Mouse (Mus musculus) liver, embryonic 13.5 days (tissue): ENCODE results near the gene Rnase2a. TPM values are rescaled to one million over a fixed set of nuclear protein-coding genes. Genes with fewer than 3 reads are reported as not detected.
"Not testable (repeated sequence)": the region's sequence is repeated elsewhere in the genome, so short reads cannot be mapped to it uniquely, and the experiment has no call there.

Experiments
- ATAC-seq: fragments of 200-750 bp; cut with Nextera tagmentation; 2 replicates; pipeline ENCODE4 v1.8.0; 2017; ENCODE audit warnings: low read depth, mild to moderate bottlenecking, moderate number of reproducible peaks, moderate library complexity
- DNase-seq: peaks from one replicate; pipeline ENCODE4 v3.0.0; 2022
- H3K27ac ChIP-seq: fragments of 300-500 bp; sonication (generic); 2 replicates; pipeline ENCODE4 v1.5.1; 2015; ENCODE audit warnings: moderate library complexity, mild to moderate bottlenecking, inconsistent platforms
- H3K27me3 ChIP-seq: fragments of 300-500 bp; sonication (generic); 2 replicates; pipeline ENCODE4 v1.6.1; 2015; ENCODE audit warnings: mild to moderate bottlenecking, inconsistent platforms
- H3K36me3 ChIP-seq: fragments of 300-500 bp; sonication (generic); 2 replicates; pipeline ENCODE4 v1.6.1; 2015; ENCODE audit warnings: mild to moderate bottlenecking, inconsistent platforms
- H3K4me1 ChIP-seq: fragments of 300-500 bp; sonication (generic); replicated peaks from 2 replicates; pipeline ENCODE4 v1.6.1; 2015; ENCODE audit warnings: inconsistent platforms
- H3K4me2 ChIP-seq: fragments of 300-500 bp; sonication (generic); 2 replicates; pipeline ENCODE4 v1.6.1; 2015; ENCODE audit warnings: inconsistent platforms, mild to moderate bottlenecking, moderate library complexity
- H3K4me3 ChIP-seq: fragments of 300-500 bp; sonication (generic); replicated peaks from 2 replicates; pipeline ENCODE4 v1.5.1; 2015; ENCODE audit warnings: mild to moderate bottlenecking, inconsistent platforms
- H3K9ac ChIP-seq: fragments of 300-500 bp; sonication (generic); 2 replicates; pipeline ENCODE4 v1.6.1; 2015; ENCODE audit warnings: mild to moderate bottlenecking, inconsistent platforms
- H3K9me3 ChIP-seq: fragments of 300-500 bp; sonication (generic); replicated peaks from 2 replicates; pipeline ENCODE4 v1.6.1; 2016; ENCODE audit warnings: inconsistent platforms
- WGBS: fragments of 180-500 bp; shearing (Covaris S2); methylation state at CpG from one replicate; pipeline ENCODE4 v1.1.7; 2015; ENCODE audit not compliant: insufficient replicate concordance; 5-methylcytosine and 5-hydroxymethylcytosine counted together
- polyA plus RNA-seq: library from polyadenylated mRNA; unstranded; fragments of >200 nt; fragmentation: Nextera tagmentation; extraction: Ambion mirVana; gene quantifications from 2 replicates; pipeline ENCODE4 v1.2.1, GENCODE M21; 2015

Gene Rnase2a
- polyA plus RNA-seq, 1 experiment from 2014 or later = not detected

- H3K4me1 ChIP-seq = no peaks in the 10 kb centered on the region
- no peak overlapping the region for H3K9ac ChIP-seq
- no peak for DNase-seq
- no peak overlapping the region for H3K4me3 ChIP-seq
- no peak overlapping the region for H3K4me2 ChIP-seq
- H3K36me3 ChIP-seq = no peaks in the 10 kb centered on the region
- H3K27ac ChIP-seq = no peak overlapping the region
- no peak for ATAC-seq
- no peaks in the 10 kb centered on the region for H3K9me3 ChIP-seq
- no peaks in the 10 kb centered on the region for H3K27me3 ChIP-seq
These were observed 15.0 kb downstream of the Rnase2a start for GRCm38 (mm10) chr14:51240899-51241298.

GRCm38 (mm10) chr14:51237488-51237887, 18.4 kb downstream of the Rnase2a start:
- not testable (repeated sequence) for H3K9ac ChIP-seq, DNase-seq, H3K36me3 ChIP-seq, H3K4me2 ChIP-seq, H3K4me3 ChIP-seq, H3K9me3 ChIP-seq, H3K27me3 ChIP-seq, H3K4me1 ChIP-seq, ATAC-seq, H3K27ac ChIP-seq
- WGBS = 38% methylated on average over 1 of the region's 1 CpGs

DNA sequence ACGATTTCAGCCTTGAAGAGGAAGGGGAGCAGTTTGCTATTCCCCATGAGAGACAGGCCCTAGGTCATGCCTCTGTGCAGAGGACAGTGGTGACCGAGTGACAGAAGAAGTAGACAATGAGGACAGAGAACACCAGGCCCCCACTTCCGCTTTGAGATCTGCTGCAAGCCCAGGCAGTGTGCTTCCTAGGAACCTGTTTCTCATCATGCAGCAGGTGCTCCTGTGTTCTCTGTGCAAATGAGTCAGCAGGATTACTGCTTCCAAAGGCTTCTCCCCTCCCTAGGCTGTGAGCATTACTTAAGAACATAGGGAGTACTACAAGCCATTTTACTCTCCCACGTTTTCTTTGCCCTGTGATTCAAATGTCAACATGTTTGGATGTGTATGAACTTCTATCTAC, 26.3 kb downstream of the Rnase2a start:
- not testable (repeated sequence) for H3K9ac ChIP-seq, H3K36me3 ChIP-seq, H3K4me3 ChIP-seq, H3K4me1 ChIP-seq, H3K4me2 ChIP-seq, H3K9me3 ChIP-seq, H3K27ac ChIP-seq, ATAC-seq, H3K27me3 ChIP-seq
- 36% methylated on average over 4 of the region's 4 CpGs for WGBS
- DNase-seq = peak; percentile 8

DNA sequence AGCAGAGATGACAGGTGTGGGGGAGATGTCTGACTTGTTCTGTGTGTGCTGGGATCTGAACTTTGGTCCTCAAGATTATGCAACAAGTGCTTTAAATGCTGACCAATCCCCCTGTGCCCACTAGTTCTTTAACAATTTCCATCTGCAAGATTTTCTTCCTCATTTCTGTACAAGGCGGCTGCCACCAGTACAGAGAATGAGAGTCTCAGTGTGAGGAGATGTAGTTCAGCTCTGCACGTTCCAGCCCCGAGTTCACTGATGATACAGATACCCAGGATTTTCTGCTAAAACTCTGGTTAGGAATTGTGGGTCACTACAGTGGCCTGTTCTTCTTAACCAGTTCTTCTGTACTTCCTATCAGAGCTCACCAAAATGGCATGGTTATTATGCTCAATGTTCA, 35.8 kb downstream of the Rnase2a start:
- H3K36me3 ChIP-seq, H3K9me3 ChIP-seq, DNase-seq, H3K27me3 ChIP-seq, H3K4me2 ChIP-seq, H3K4me1 ChIP-seq, H3K9ac ChIP-seq, H3K4me3 ChIP-seq, ATAC-seq, H3K27ac ChIP-seq: not testable (repeated sequence)
- 56% methylated on average over 3 of the region's 3 CpGs for WGBS

Other genes with a start within 250 kb of the Rnase2a start
- gene Rnase10, start 248.4 kb downstream of the Rnase2a start, polyA plus RNA-seq = not detected in 2 replicates
- not detected in 2 replicates for gene Rnase9, start 214.2 kb downstream of the Rnase2a start, polyA plus RNA-seq
- not detected in 2 replicates for gene Rnase11, start 205.9 kb downstream of the Rnase2a start, polyA plus RNA-seq
- 1.6 and 1.8 TPM in 2 replicates for gene Rnase12, start 198.5 kb downstream of the Rnase2a start, polyA plus RNA-seq
- gene Olfr750, start 181.7 kb downstream of the Rnase2a start, polyA plus RNA-seq = not detected in 2 replicates
- gene Rnase4, start 165.0 kb downstream of the Rnase2a start, polyA plus RNA-seq = 14.1 and 15.7 TPM in 2 replicates
- gene Ang, start 165.0 kb downstream of the Rnase2a start, polyA plus RNA-seq = 3.7 and 4.6 TPM in 2 replicates
- gene Eddm3b, start 141.7 kb downstream of the Rnase2a start, polyA plus RNA-seq = not detected in 2 replicates
- 2.6 and 2.7 TPM in 2 replicates for gene Rnase6, start 132.2 kb downstream of the Rnase2a start, polyA plus RNA-seq
- gene Rnase1, start 109.3 kb downstream of the Rnase2a start, polyA plus RNA-seq = 0.12 TPM in 1 of 2 replicates, not detected in the other
- not detected in 2 replicates for gene Rnase2b, start 93.9 kb downstream of the Rnase2a start, polyA plus RNA-seq
- not detected in 2 replicates for gene Ang2, start 57.0 kb downstream of the Rnase2a start, polyA plus RNA-seq
- not detected in 2 replicates for gene Ear14, start 52.7 kb downstream of the Rnase2a start, polyA plus RNA-seq
- not detected in 2 replicates for gene Gm7247, start 105.6 kb upstream of the Rnase2a start, polyA plus RNA-seq
- gene Vmn2r88, start 154.7 kb upstream of the Rnase2a start, polyA plus RNA-seq = not detected in 2 replicates
- gene Vmn2r89, start 195.7 kb upstream of the Rnase2a start, polyA plus RNA-seq = not detected in 2 replicates